Mouse (Mus musculus) E14TG2a.4 (cell line): ENCODE measurements around the gene Gm10639.
"Not testable (repeated sequence)": the region's sequence is repeated elsewhere in the genome, so short reads cannot be mapped to it uniquely, and the experiment has no call there.

Experiments
- CTCF ChIP-seq: conservative IDR thresholded peaks from 2 replicates; pipeline ENCODE4 v1.5.1; 2014; ENCODE audit warnings: low read length
- NANOG ChIP-seq: IDR thresholded peaks from 2 replicates; pipeline ENCODE4 v1.6.1; 2014; ENCODE audit warnings: borderline replicate concordance, low read length, mixed read lengths

DNA sequence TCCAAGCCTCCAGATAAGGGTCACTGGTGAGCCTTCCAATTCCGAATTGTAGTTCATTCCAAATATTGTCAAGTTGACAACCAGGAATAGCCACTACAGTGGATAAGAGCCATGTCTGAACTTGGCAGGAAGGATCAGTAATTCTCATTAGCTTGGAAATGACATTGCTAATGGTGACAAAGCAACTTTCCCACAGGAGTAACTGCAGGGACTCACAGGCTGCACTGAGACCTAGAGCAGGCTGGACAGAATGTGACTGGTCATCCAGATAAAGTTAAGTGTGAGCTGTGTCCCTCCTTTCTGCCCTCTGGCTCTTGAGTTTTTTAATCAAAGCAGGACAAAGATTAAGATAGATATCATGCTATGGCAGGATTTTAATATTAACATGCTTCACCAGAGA, 660 bp upstream of the Gm10639 start:
- not testable (repeated sequence) for TF ChIP-seq CTCF, NANOG
